Mouse (Mus musculus) v-Abl transformed pro-B cells (cell line): ENCODE results near the gene Rab11fip4.

ENCODE experiments used
- in situ Hi-C, 2 experiments: fragments of 400-800 bp; cut with MboI; formaldehyde crosslinking; loops; one replicate each; pipeline ENCODE4 v1.15.1; 2025; ENCODE audit not compliant: unreplicated experiment in 2 of 2

Rab11fip4 gene

DNA sequence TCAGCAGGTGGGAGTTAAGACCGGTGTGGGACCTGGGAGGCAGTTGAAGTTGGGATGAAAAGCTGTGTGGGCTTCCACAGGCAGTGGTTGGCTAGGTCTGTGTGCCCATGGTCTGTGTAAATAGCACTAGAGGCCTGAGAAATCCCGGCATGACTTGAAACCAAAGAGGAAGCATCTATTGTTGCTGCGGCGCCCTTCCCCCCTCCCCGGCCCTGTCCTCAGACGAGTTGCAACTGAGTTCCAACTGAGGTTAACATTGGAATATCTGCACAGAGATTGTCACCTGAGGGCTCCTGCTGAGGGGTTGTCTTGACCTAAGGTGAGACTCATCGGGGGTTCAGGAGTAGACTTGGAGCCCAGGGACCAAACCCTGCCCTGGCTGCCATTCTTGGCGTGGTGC is 82.7 kb downstream of the Rab11fip4 start:
- in situ Hi-C loops = loop anchor here (5.0 to 10.0 kb wide), 3 partner anchors 46 to 829 kb away; no protein-coding TSS in a partner anchor

DNA sequence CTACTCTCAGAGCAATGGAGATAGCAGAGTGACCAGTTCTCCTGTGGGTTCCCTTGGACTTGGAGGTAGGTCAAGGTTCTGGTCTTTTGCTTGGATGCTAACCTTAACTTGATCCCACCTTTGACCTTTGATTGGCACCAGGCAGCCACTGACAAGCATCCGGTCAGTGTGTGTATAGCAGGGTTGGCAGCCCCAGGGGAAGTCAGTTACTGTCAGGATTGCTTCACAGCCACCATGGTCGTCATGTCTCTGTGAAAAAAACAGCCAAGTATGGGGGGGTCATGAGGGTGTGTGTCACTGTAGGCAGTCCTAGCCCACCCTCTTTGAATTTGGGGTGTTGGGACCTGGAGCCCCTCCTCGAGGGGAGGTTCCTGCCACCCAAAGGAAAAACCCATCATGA is 83.2 kb downstream of the Rab11fip4 start:
- in situ Hi-C loops = loop anchor here (5.0 to 10.0 kb wide), 3 partner anchors 47 to 829 kb away; no protein-coding TSS in a partner anchor

DNA sequence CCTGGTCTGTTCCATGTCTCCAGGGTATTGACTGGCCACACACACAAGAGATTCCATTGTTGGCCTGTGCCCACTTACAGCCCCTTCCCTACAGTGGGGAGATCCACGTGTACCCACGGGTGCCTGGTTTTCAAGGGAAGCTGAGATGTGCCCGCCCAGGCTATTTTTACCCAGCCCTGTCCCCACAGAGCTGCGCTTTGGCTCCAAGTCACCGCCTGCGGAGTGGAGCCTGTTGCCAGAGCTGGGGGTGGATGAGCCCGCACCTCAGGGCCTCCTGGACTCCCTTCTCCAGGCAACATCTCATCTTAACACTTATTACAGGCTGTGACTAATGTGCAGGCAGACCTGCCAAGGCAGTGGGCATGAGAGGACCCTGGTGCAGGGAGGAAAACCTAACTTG is 83.6 kb downstream of the Rab11fip4 start:
- in situ Hi-C loops = loop anchor here (5.0 to 25.0 kb wide), 6 partner anchors 47 to 830 kb away; no protein-coding TSS in a partner anchor

DNA sequence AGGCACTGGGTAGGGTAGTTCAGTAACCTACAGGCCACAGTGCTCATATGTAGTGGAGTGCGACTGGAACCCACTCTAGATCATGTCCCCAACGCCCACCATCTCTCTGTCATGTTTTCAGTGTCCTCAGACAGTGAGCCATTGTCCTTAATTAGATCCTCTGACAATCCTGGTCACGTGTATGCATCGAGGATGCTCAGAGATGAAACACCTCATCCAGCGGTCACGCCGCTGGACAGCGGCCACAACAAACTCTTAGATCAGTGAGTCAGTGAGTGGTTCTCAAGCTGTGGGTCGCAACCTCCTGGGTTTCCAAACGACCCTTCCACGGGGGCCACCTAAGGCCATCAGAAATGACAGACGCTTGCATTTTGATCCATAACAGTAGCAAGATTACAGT is 84.3 kb downstream of the Rab11fip4 start:
- in situ Hi-C loops = loop anchor here (10.0 to 25.0 kb wide), 4 partner anchors 213 to 830 kb away; no protein-coding TSS in a partner anchor

DNA sequence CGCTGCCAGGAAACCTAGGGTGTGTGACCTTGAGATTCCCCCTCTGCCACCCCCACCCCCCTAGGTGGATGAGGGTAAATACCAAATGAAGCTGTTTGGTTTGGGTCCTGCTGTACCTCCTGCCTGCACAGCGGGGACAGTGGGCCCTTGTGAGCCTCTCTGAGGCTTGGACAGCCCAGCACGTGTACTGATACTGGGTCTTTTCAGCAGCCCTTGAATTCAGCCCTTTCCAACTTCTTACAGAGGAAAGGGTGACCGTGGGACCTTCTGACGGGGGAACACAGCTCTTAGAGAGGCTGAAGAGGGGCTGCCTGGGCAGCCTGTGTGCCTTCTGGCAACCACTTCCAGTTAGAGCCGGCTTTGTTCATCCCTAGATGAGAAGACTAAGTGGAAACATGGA is 85.0 kb downstream of the Rab11fip4 start:
- in situ Hi-C loops = loop anchor here (10.0 to 25.0 kb wide), 4 partner anchors 214 to 831 kb away; no protein-coding TSS in a partner anchor

DNA sequence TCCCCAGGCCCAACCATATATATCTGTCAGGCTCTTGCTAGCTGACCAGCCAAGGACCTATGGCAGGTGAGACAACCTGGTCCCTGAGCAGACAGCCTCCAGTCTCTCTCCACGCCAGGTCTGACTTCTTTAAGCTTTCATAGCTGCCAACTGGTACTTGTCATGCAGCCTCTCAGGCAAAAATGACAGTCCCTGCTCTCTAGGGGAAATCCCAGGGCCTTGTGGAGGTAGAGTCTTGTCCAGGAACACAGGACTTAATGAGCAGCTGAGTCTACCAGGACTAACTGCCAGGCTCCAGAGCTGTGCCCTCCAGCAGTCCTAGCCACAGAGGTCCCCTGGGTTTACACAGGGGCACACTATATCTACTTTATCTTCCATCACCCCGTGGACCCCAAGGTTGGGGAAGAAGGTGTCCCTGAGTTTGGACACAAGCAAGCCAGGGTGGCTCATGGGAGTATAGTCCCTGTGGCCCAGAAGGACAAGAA is 85.5 kb downstream of the Rab11fip4 start:
- in situ Hi-C loops = loop anchor here (10.0 to 25.0 kb wide), 4 partner anchors 214 to 832 kb away; no protein-coding TSS in a partner anchor

DNA sequence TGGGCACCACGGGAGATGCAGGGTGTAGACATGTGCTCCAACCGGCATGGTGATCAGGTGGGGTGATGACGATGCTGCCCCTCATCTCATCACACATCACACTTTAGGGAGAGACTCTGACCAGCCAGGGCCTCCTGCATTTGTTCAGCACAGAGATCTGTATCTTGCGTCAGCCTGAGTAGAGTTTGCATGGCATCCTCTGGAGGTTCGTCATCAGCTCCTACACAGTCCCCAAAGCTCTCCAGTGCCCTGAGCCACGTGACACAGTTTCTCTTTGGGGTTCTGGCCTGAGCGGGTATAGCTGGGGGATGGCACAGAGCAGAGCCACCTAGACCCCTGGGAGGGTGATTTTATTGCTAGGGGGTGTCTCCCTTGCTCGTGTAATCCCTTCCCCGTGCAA is 86.4 kb downstream of the Rab11fip4 start:
- in situ Hi-C loops = loop anchor here (10.0 to 25.0 kb wide), 4 partner anchors 215 to 833 kb away; no protein-coding TSS in a partner anchor

DNA sequence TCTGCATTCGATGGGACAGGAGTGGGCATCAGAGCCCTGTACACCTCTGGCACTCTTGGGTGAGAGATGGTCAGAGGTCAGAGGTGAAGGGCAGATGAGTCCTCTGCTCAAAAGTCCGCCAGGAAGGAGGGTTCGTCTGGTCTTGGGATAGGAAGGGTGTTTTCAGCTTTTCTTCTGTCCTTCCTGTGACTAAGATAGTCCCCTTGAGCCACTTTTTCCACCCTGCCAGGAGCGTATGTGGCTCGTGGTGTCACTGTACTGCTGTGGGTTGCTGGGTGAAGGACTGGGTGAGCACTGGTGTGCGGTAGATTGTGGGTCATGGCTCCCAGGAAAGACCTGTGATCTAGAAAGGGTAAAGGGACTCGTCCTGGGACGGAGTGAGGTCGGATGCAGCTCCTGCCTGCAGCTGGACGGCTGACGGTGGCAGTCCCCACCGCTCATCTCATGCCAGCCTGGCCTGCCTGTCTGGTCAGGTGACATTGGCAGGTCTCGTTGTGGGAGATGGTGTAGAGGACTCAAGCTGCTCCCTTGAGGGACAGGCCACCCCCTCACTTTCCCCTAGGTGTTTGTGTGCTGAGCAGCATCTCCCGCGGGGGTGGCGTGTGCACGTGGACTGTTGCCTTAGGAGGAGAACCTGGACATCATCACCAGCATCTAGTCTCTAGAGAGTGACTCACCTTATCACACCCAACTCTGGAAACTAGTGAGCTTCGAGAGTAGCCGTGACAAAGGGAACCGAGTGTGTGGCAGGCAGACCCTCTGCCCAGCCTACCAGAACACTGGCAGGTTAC is 87.5 kb downstream of the Rab11fip4 start:
- in situ Hi-C loops = loop anchor here (10.0 to 25.0 kb wide), 4 partner anchors 216 to 834 kb away; no protein-coding TSS in a partner anchor

DNA sequence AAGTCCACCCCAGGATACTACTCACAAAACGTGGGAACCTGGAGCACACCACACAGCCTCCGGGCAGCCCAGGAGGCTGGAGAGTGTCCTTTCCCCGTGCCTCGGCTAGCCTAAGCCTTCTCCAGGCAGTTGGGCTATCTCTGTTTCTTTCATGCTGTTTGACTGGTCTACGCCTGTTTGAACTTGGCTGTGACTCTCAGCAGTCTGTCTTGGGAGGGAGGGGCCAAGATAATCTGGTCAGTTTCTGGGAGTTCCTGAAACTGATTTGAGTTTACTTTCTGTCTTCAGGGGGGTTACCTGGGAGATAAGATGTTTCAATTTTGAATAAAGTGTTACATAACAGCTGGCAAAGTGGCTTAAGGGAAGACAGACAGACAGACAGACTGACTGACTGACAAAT is 88.9 kb downstream of the Rab11fip4 start:
- in situ Hi-C loops = loop anchor here (10.0 to 25.0 kb wide), 5 partner anchors 218 to 835 kb away; no protein-coding TSS in a partner anchor

DNA sequence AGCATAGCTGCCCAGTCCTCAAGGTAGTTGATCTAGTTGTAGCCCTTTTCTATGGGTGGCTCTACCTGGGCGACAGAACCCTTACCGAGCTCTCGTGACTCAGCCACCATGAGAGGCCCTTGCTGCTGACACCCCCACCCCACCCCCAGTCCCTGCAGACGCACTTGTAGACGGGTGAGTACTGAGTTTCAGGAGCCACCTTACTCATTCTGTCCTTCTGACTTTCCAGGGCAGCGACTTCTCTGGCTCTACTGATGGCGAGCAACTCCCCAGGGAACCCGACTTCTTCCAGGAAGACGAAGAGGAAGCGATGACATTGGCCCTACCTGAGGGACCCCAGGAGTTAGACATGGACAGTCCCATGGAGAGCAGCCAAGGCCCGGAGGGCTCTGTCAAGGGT is 89.5 kb downstream of the Rab11fip4 start:
- in situ Hi-C loops = loop anchor here (10.0 to 25.0 kb wide), 4 partner anchors 218 to 643 kb away; no protein-coding TSS in a partner anchor

DNA sequence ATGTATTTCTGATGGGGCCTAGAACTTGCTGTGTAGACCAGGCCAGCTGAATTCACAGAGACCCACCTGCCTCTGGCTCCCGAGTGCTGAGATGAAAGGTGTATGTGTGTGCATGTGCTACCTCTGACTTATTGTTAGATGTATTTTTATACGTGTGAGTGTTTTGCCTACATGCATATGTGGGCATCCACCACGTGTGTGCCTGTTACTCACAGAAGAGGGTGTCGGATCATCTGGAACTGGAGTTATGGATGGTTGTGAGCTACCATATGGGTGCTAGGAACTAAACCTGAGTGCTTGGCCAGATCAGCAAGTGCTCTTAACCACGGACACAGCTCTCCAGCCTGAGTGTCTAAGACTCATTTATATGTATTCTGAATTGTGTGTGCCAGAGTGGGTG is 90.2 kb downstream of the Rab11fip4 start:
- in situ Hi-C loops = loop anchor here (10.0 to 25.0 kb wide), 4 partner anchors 219 to 644 kb away; no protein-coding TSS in a partner anchor

DNA sequence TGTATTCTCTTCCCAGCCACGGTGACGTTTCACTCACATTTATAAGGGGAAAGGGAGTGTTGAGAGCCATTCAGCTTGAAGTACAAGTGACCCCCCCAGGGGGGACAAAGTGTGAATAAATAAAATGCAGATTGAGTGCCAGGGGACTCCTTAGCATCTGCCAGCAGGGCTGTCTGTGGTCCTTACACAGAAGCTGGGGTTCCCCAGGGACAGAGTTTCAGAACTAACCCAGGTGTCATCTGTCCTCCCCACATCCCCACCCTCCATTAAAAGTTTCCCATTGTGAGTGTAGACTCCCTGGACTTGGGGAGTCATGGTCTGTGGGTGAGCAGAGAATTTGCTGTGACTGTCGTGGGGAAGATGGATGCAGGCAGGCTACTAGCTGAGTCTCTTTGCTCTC is 90.8 kb downstream of the Rab11fip4 start:
- in situ Hi-C loops = loop anchor here (10.0 to 25.0 kb wide), 4 partner anchors 219 to 644 kb away; no protein-coding TSS in a partner anchor

DNA sequence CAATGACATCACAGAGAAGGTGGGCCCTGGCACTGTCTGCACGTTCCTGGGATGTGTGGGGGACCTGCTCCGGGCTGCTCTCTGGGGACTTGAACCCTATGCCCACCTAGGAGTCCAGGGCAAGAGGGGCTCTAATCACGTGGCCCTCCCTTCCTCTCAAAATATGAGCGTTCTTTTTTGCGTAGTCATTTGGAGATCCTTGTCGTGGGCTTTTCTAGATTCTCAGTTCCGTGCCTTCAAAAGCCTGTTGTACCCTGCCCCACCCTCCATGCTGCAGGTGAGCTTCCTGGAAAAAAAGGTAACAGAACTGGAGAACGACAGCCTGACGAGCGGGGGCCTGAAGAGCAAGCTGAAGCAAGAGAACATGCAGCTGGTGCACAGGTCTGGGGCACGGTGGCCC is 94.1 kb downstream of the Rab11fip4 start:
- in situ Hi-C loops = loop anchor here (5.0 to 25.0 kb wide), 6 partner anchors 103 to 648 kb away; no protein-coding TSS in a partner anchor

DNA sequence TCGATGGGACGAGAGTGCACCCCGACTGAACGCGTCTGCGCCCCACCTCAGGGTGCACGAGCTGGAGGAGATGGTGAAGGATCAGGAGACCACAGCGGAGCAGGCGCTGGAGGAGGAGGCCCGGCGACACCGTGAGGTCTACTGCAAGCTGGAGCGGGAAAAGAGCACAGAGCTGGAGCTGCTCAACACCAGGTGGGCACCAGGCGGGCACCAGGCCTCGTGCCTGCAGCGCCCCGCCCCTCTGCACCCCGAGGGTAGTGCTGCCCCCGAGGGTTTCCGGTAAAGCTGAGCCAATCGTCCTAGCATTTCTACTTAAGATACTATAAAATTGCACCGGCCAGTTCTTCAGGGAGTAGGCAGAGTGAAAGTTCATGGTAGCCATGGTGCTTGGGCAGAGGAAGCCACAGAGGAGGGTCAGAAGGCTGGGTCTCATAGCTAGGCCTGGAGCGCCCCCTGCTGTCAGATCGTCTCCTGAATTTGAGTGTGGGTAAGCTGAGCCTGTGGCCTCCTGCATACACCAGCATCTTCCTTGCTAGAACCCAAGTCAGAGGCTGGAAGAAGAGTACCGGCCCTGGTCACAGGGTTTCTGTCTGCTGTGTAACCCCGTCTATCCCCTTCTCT is 95.6 kb downstream of the Rab11fip4 start:
- in situ Hi-C loops = loop anchor here (5.0 to 25.0 kb wide), 6 partner anchors 104 to 649 kb away; no protein-coding TSS in a partner anchor

DNA sequence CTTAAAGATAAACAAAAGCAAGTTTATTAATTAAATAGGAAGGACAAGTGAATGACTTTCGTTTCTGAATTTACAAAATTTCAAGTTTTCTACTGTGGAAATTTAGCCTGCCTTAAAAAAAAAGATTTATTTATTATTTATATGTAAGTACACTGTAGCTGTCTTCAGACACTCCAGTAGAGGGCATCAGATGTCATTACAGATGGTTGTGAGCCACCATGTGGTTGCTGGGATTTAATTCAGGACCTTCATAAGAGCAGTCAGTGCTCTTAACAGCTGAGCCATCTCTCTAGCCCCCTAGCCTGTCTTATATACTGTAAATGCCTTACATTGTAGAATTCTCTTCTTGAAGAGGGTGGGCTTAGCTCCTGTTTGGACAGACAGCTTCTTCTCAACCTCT is 98.9 kb downstream of the Rab11fip4 start:
- in situ Hi-C loops = loop anchor here (5.0 to 25.0 kb wide), 6 partner anchors 108 to 653 kb away; no protein-coding TSS in a partner anchor

DNA sequence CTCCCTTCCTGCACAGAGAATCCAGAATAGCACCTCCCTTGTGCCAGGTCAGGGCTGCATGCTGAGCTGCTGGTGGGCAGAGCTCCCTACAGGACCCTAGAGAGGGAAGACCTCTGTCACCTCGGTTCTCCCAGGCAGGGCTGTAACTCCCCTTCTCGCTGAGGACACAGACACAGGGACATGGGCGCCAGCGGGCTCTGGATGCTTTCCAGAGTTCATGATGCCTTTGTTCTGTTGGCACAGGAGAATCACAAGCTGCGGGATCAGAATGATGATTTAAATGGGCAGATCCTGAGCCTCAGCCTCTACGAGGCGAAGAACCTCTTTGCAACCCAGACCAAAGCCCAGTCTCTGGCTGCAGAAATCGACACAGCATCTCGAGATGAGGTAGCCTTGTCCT is 100.5 kb downstream of the Rab11fip4 start:
- in situ Hi-C loops = loop anchor here (25.0 kb wide), 3 partner anchors 229 to 654 kb away; no protein-coding TSS in a partner anchor

DNA sequence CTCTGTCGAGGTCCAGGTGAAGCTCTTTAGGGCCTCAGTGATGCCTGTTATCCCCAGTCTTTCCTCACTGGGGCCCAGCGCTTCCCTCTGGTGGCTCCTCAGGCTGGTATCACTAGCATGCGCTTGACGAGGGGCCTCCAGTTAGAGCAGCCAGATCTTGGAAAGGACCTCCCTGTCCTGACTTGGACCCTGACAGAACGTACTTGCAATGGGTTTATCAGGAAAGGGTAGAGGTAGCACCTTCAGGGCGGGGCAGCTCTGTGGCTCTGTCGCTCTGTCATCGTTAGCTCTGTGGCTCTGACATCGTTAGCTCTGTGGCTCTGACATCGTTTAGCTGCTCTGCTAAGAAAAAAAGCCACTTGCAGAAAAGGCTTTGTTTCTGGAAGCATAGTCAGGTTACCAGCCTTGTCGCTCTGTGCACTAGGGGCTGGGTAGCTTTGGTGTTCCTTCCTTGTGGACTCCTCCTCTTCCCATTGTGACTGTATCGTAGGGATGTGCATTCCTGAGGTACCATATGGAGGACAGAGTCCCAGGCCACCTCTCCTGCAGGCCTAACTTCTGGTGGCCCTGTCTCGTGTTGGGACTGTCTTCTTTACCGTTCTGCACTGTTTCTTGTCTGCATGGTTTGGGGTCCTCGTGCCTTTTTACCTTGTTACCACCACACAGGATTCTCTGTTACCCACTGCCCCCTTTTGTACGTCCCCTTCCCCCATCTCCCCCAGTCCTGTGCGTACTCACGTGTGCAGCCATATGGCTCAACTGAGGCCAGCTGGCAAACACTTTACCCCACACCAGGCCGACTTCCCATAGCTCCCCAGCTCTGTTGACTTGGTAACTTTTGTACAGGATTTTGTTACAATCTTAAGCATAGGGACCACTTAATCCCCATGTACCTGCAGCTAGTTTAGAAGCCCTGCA is 105.6 kb downstream of the Rab11fip4 start:
- in situ Hi-C loops = loop anchor here (25.0 kb wide), 3 partner anchors 234 to 659 kb away; no protein-coding TSS in a partner anchor

DNA sequence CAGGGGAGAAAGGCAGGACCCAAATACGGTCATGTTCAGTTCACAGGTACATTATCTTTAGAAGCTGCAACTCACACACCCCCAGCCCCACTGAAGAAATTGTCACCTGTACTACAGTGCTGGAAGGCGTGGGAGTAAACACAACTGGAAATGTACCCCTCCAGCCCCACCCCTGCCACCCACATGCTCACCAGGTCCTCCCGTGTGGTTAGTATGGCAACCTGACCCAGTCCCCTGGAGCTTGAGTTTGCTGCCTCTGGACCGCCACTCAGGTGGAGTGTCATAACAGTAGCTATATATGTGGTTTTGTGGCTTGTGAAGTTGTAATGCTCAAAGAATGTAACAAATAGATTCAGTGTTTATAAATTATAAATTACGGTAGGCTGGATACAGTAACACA is 107.1 kb downstream of the Rab11fip4 start:
- in situ Hi-C loops = loop anchor here (25.0 kb wide), 3 partner anchors 236 to 661 kb away; no protein-coding TSS in a partner anchor

DNA sequence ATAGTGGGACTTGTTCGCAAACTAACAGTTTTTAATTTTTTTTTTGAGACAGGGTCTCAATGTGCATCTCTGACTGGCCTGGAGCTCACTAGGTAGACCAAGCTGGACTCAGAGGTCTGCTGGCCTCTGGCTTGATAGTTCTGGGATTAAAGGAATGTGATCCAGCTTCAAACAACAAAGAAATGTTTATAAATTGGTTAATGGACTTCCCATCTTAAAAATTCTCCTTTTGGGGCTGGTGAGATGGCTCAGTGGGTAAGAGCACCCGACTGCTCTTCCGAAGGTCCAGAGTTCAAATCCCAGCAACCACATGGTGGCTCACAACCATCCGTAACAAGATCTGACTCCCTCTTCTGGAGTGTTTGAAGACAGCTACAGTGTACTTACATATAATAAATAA is 107.5 kb downstream of the Rab11fip4 start:
- in situ Hi-C loops = loop anchor here (25.0 kb wide), 3 partner anchors 236 to 661 kb away; no protein-coding TSS in a partner anchor
